Mouse (Mus musculus) retina, postnatal 1 day (tissue): ENCODE data around the gene Rnf145.

Experiments
- DNase-seq: peaks from one replicate; pipeline ENCODE4 v3.0.0-alpha.2; 2012

The Rnf145 gene

DNA sequence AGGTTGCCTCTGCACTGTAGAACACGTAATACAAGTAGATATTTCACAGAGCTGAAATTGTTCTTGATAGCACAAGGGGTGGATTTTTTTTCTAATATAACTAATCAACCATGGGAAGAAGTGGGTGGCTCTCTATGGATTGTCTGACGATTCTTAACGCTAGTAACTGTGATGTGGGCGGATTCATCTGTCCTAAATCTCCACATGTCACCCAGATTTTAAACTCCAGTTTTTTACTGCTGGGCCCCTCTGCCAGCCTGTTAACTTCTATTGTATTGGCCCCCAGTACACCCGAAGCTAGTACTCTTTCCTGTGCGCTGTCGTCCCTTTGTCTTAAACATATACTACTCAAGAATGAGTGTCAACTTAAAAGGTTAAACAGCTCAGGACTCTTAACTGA is 8.4 kb upstream of the Rnf145 start:
- no peak for DNase-seq

DNA sequence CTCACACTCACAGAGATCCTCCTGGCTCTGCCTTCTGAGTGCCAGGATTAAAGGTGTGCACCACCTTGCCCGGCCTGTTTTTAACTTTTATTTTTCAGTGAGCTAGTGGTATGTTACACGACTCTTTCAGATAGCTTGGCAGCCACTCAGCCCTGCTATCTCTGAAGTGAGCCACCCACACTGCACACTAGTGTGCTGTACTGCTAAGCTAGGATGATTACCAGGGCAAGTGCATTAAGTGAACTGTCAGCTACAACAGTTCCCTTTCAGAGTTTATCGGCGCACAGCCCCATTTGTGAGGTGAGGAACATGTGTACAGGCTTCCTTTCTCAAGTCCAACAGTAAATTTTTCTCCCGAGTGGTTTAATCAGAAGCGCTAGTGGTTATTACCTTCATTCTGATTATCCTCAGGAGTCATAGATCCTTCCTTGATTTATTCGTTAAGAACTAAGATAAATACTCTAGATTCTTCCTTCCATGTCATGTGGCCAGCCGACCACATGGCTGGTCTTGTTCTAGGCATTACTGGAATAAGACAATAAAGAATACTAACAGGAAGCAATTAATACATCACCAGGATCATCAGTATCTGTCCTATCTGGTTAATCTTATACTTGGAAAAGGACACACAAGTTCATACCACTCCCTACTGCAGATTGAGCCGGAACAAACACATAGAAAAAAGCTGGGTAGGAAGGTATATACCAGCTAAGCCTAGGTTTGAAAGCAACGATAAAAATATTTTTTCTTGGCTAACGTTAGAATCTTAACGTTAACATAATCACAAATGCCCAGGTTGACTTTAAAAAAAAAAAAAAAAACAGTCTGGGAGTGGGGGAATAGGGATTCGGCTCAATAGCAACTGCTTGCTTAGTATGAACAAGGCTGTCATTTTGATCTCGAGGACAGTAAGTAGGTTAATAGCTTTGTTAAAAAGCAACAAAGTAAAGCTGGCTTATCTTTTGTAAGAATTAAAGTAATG is 6.4 kb upstream of the Rnf145 start:
- peak; percentile 5 for DNase-seq

- DNase-seq, result no peak
These were observed 5.7 kb upstream of the Rnf145 start for GRCm38 (mm10) chr11:44513026-44513422.

DNA sequence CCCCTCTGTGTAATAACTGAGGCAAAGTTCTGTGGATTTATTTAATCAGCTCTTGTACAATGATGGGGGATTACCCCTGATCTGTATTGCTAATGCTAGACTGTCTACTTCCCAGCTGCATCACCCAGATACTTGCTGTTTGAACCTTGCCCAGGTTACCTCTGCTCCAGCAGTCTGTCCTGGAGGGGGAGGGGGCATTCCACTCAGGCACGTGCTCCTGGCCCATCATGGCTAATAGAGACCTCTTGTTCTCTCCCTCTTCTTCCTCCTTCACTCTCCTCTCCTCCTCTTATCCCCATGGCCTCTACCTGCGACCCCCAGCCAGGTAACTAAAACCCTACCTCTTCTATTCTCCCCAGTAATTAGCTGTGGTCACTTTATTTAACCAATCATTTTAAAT is 4.1 kb upstream of the Rnf145 start:
- DNase-seq, result peak; percentile 12

GRCm38 (mm10) chr11:44516362-44516761 is 2.4 kb upstream of the Rnf145 start:
- DNase-seq, result no peak

GRCm38 (mm10) chr11:44517561-44518280 is 1.0 kb upstream of the Rnf145 start:
- DNase-seq, result peak; percentile 4

- peak; percentile 61 for DNase-seq
These were observed 559 bp downstream of the Rnf145 start for GRCm38 (mm10) chr11:44519096-44519949.

DNA sequence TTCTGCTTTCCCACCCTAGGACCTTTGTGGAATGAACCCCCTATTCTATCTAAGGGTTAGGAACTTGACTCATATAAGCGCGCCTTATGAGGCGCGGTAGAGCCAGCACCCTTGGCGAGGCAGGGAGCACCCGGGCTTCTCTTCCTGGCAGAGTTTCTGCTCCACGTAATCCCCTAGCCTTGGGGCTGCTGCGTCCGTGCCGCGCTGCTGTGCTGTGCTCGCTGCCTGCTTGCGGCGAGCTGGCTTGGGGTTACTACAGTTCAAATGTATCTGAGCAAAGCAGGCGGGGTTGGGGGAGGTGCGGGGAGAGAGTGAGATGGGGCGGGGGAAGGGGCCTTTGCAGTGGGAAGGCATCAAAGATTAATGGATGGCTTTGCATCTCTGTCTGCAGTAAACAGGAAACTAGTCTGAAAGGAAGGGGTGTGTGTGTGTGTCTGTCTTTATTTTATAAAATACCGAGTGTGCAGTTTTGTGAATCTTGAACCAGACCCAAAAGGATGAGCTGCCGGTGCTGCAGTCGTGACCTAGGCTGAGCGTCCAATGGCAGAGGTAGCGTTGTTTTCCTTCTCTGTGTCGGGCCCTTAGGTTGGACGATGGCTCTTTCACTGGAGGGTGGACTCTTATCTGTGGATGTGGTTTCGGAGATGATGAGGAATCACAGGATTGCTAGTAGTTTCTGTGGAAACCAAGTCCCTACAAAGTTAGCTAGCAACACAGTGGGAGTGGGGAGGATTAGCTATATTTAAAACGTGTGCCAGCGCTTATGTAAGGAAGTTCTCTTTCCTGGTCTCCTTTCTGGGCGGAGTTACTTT is 1.4 kb downstream of the Rnf145 start:
- peak; percentile 93 for DNase-seq

DNA sequence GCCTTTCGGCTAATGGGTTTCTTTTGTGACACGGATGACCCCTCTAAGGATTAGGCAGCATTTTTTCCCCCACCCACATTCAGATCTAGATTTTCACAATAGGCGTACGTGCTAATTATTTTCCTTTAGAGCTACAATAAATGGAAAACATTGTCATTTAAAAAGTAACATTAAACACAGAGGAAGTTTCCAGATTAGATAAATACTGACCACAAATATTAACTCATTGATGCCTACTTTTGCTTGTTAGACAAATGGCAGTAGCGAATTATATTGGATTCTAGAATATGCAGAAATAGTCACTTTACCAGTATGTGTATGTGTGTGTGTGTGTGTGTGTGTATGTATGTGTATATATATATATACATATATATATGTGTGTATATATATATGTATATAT is 3.8 kb downstream of the Rnf145 start:
- DNase-seq, result no peak

GRCm38 (mm10) chr11:44525765-44526164 is 7.0 kb downstream of the Rnf145 start:
- no peak for DNase-seq

- DNase-seq, result no peak
These were observed 8.0 kb downstream of the Rnf145 start for GRCm38 (mm10) chr11:44526654-44527263.

DNA sequence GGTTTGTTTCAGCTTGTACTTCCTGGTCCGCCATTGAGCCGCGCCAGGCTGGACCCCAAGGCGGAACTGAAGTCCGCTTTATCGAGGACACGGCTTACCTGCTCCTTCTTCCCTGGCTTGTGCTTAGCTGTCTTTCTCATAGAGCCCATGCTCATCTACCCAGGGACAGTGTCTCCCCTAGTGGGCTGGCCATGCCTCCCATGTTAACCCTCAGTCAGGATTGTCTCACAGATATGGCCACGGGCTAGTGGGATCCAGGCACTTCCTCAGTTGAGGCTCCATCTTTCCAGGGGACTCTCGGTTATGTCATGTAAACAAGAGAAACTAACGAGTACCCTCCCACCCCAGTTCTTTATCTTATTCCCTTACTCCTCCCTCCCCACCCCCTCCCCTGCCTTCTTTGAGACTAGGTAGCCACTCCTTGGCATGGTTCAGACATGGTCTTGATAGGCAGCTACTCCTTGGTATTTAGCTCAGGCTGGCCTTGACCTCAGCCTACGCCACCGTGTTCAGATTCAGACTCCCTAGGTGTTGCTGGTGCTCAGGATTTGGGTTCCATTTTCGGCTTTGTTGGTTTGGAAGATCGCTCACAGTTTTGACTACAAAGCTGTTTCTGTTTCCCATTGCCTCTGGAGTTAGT is 9.9 kb downstream of the Rnf145 start:
- DNase-seq, result no peak

GRCm38 (mm10) chr11:44529200-44529599 is 10.4 kb downstream of the Rnf145 start:
- no peak for DNase-seq

DNA sequence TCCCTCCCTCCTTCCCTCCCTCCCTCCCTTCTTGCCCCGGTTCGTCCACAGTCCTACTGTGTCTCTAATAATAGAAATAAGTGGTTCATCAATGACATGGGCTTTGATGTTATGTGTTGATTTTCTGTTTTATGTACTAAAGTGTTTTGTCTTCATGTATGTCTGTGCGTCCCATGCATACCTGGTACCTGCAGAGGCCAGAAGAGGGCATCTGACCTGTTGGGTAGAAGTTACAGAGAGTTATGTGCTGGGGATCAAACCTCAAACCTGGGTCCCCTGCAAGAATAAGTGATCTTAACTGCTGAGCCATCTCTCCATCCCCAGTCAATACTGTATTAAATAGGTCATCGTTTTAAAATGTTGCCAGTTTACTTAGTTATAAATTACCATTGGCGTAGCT is 11.0 kb downstream of the Rnf145 start:
- no peak for DNase-seq

GRCm38 (mm10) chr11:44530382-44530781 is 11.6 kb downstream of the Rnf145 start:
- no peak for DNase-seq

DNA sequence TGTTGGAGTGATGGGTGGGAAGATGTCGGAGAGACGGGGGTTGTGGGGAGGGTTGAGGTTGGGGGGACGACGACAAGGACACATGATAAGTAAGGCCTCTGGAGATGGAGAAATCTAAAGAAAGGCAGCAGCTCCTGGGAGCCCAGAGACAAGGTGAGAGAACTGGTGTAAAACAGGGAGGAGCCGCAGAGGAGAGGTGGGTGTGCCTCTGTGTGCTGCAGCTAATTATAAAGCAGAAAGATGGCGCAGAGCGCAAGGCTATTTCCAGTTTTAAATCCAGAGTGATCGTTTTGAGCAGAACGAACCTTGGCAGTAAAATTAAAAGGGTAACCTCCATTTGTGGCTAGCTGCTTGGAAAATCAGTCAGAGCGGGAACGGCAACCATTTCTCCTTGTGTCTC is 12.1 kb downstream of the Rnf145 start:
- no peak for DNase-seq

DNA sequence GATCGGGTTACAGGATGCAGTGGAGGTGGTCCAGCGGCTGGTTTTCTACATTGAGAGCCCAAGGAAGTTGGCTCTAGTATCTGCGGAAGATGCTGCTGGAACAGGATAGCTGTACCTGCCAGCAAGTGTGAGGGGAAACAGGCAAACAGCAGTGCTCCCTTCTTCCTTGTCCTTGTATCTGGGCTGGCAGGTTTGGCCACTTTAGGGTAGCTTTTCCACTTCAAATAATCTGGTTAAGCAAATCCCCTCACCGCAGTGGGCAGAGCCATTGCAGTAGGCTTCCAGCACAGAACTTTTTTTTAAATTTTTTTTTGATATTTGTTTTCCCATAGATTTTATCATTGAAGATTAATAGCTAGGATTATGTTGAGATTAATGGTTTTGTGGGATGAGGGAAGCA is 12.9 kb downstream of the Rnf145 start:
- no peak for DNase-seq

DNA sequence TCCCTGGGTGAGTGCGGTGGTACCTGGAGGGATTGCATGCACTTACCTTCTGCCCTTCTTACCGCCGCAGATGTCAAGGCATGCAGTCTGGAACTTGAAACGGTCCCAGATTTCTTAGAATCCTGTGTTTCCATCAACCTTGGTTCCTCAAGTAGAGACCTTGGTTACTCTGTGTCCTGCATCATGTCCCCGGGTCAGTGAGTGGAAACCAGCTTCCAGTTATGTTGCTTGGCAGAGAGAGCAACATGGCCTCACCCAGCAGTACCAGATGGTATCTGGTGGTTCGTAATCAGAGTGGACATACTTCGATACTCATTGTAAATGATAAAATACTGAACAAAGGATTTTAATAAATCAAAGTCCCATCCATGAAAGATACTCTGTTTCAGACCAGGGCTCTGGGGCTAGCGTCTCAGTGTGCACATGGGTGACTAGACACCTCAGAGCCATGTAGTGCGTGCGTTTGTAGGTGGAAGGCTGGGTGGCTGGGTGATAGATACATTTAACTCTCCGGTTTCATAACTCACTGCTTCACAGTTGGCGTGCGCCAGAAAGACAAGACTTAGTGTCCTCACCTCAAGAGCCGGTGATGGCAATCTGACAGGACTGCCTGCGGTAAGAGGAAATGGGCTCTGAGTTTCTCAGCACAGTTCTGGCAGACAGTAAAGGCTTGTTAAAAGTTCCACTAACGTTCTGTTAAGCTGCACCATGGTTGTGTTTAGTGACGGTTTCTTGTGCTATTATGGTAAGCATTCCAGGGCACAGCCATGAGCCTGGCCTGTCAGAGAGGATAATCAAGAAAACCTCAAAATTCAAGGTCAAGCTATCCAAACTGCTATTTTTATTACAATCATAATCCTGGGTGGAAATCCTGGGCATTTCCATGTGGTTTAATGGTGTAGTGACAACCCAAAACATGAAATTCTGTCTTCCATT is 14.3 kb downstream of the Rnf145 start:
- no peak for DNase-seq

- no peak for DNase-seq
These were observed 16.4 kb downstream of the Rnf145 start for GRCm38 (mm10) chr11:44534999-44535750.
